Mouse (Mus musculus): ENCODE results near the gene Pqlc3.

- TF ChIP-seq CTCF (IDR thresholded peaks at IDR 0.05; ENCODE audit: extremely low read depth, insufficient read depth, insufficient read length, insufficient replicate concordance) (no peak), POLR2A (IDR thresholded peaks at IDR 0.05; ENCODE audit: low read depth, low read length) (no peak; the same call in none of the 2 replicates)
These were observed at the start of gene Pqlc3 for GRCm38 (mm10) chr12:16999739-17000497.
